Mouse (Mus musculus): ENCODE data around the gene Paxip1. TPM values are rescaled to one million over a fixed set of nuclear protein-coding genes. Genes with fewer than 3 reads are reported as not detected.

The Paxip1 gene
- 24.1 and 31.7 TPM in 2 replicates for polyA plus RNA-seq (2015; fragmentation: Nextera tagmentation; extraction: Ambion mirVana)

DNA sequence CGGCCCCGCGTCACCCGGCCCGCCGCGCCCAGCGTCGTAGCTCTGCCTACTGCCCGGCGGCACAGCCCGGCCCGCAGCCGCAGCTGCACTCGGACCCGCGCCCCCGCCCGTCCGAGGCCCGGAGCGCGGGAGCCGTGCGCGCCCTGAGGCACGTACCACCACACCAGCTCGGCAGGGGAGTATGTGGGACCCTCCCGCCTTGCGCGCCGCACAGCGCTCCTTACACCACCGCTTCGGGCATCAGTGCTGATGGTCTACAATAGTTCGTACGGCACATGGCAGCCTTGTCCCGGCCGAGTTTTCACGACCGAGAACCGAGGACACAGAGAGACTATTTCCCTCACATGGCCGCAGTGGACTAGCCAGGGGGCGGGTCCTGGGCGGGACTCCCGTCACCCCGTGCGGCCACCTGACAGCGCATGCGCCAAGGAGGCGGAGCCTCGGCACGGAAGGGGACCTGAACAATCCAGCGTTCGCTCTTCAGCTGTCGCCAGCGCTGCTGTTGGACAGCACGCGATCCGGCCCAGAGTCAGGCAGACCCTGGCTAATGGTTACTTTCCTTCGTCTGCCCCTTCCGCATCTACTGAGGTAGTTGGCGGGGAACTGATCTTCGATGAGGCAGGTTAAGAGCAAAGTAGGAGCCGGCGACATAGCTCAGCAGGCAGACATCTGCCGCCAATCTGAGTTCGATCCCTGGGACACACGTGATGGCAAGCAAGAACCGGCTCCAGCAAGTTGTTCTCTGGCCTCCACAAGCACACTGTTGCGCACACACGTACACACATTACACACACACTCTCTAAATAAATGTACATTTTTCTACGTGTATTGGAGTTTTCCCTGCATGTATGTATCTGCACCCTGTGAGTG is at the start of gene Paxip1:
TSS of gene Paxip1 (minus strand) at position 389 of the 870 bp plus-strand sequence.
- Histone ChIP-seq H3K4me3 (peak within 1 kb of the TSS; percentile 89), H3K9ac (peak within 1 kb of the TSS; percentile 75), H3K27me3 (no peaks in the 10 kb centered on the region), H3K9me3 (no peaks in the 10 kb centered on the region), H3K4me2 (peak within 1 kb of the TSS; percentile 65), H3K27ac (peak within 1 kb of the TSS; percentile 93), H3K36me3 (peaks cover 21% of the 10 kb centered on the region), H3K4me1 (peaks cover 21% of the 10 kb centered on the region)
- ATAC-seq (ENCODE audit: insufficient number of reproducible peaks, low FRiP score, low TSS enrichment, low read depth), result peak; percentile 95
- WGBS, result under 1% methylated on average over 71 of the region's 73 CpGs

DNA sequence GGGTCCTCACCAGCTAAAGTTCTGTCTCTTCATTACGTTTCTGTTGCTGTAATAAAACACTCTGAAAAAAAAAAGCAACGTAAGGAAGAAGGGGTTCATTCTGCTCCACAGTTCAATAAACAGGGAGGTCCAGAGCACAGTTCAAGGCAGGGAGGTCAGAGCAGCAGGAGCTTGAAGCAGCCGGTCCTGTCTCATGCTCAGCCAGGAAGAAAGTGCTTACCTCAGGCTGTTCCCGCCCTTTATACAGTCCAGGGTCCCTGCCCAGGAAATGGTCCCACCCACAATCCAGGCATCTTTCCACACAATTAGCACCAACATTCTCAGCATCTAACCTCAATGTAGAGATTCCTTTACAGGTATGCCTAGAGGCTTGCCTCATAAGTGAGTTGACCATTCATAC is 46.6 kb upstream of the Paxip1 start:
- peaks cover 23% of the 10 kb centered on the region for H3K27me3 ChIP-seq
- H3K36me3 ChIP-seq, result no peaks in the 10 kb centered on the region
- H3K4me3 ChIP-seq, result no peak overlapping the region
- H3K4me2 ChIP-seq, result no peak overlapping the region
- no peaks in the 10 kb centered on the region; the same call in 1 of the 2 replicates for H3K9me3 ChIP-seq
- 35% methylated on average over 4 of the region's 4 CpGs for WGBS
- H3K27ac ChIP-seq, result no peak overlapping the region
- no peak for ATAC-seq (ENCODE audit: insufficient number of reproducible peaks, low FRiP score, low TSS enrichment, low read depth)
- H3K4me1 ChIP-seq, result no peaks in the 10 kb centered on the region
- H3K9ac ChIP-seq, result no peak overlapping the region

DNA sequence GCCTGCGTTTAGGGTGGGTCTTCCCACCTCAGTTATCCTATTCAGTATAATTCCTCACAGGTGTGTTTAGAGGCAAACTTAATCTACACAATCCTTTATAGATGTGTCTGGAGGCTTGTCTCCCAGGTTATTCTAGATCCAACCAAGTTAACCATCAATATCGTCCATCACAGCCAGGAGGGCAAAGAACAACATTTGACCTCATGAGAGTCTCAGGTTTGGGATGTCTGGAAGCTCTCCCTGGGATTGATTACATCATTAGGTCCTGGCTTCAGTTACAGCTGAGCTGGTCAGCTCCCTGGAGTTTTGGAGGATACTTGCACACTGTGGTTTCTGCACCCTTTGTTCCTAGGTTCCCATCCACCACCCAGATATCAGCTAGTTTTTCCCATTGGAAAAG is 43.6 kb upstream of the Paxip1 start:
- WGBS, result 76% methylated on average over 2 of the region's 2 CpGs
- H3K4me1 ChIP-seq, result no peaks in the 10 kb centered on the region

DNA sequence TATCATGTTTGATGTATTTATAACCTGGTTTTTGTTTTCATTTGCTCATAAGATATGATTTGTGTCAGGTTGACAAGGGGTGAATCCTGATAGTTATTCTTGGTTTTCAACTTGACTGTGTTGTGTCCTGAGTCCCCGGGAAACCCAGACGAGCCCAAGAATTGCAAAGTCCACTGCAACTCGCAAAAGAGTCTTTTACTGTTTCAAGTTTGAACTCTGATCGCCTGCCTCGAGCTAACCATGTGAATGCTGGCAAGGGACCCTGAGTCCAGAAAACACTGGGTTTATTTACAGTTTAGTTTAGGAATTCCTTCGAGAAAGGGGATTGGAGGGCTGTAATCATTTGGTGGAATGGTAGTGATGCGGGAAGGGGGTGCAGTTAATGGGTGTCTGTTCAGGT is 36.5 kb upstream of the Paxip1 start:
- Histone ChIP-seq H3K4me3 (no peak overlapping the region), H3K36me3 (no peaks in the 10 kb centered on the region), H3K9me3 (no peaks in the 10 kb centered on the region), H3K27ac (no peak overlapping the region), H3K27me3 (no peaks in the 10 kb centered on the region), H3K4me2 (no peak overlapping the region), H3K4me1 (no peaks in the 10 kb centered on the region), H3K9ac (no peak overlapping the region)
- 38% methylated on average over 7 of the region's 7 CpGs for WGBS
- ATAC-seq (ENCODE audit: insufficient number of reproducible peaks, low FRiP score, low TSS enrichment, low read depth), result no peak

More for the DNA sequence above, 43.6 kb upstream of the Paxip1 start:
- Histone ChIP-seq H3K4me3 (no peak overlapping the region), H3K27me3 (no peaks in the 10 kb centered on the region), H3K36me3 (no peaks in the 10 kb centered on the region), H3K4me2 (no peak overlapping the region), H3K9me3 (no peaks in the 10 kb centered on the region; the same call in 1 of the 2 replicates), H3K27ac (no peak overlapping the region), H3K9ac (no peak overlapping the region)
- no peak for ATAC-seq (ENCODE audit: insufficient number of reproducible peaks, low FRiP score, low TSS enrichment, low read depth)

DNA sequence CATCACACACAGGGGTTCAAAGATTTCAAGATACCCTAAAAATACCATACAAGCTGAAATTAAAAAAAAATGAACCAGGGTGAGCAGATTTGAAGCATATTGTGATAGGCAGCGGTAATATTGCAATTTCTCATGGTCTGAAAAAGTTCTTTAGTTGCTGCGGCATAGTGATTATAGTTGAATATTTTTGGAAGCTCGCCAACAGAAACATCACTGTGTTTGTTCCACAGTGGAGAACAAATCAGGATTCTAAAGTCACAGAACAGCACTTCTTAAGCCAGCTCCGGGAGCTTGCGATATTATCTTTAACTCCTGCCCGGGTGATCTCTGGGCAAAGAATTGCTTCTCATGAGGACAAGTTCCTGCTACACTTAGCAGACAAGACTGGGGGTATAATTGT is 29.7 kb upstream of the Paxip1 start:
- Histone ChIP-seq H3K9me3 (no peaks in the 10 kb centered on the region), H3K4me2 (no peak overlapping the region), H3K9ac (no peak overlapping the region), H3K27ac (no peak overlapping the region), H3K4me1 (no peaks in the 10 kb centered on the region), H3K27me3 (no peaks in the 10 kb centered on the region), H3K4me3 (no peak overlapping the region), H3K36me3 (no peaks in the 10 kb centered on the region)
- WGBS, result 69% methylated on average over 6 of the region's 6 CpGs
- no peak for ATAC-seq (ENCODE audit: insufficient number of reproducible peaks, low FRiP score, low TSS enrichment, low read depth)

DNA sequence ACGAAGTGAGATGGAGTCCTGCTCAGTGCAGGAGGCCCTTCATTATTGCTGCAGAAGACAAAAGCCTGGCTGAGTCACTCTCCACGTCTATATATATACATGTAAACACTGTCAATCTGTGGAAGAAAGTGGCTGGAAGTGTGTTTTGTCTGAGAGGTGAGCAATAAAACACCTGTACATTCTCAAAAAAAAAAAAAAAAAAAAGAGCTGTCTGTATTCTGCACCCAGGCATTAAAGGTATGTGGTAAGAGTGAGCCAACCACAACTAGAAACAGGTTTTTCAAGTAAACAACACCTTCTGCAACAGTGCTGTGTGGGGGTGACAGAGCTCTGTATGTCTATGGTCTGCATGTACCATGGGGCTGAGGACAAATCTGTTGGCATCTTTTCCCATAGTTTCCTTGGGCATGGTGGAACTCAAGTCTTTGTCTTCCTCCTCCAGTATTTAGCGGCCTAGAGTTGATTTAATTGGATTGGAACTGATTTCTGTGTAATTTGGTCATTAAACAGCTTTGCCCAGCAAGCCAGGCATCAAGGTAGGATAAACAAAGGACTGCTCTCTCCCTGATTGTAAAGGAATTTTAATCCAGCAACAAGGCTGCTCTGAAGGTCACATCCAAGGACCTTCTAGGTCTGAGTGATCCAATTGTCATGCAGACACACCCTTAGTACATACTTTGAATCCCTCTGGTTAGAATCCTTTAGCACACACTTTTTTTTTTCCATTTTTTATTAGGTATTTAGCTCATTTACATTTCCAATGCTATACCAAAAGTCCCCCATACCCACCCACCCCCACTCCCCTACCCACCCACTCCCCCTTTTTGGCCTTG is 27.6 kb upstream of the Paxip1 start:
- Histone ChIP-seq H3K9me3 (no peaks in the 10 kb centered on the region), H3K27me3 (no peaks in the 10 kb centered on the region), H3K36me3 (no peaks in the 10 kb centered on the region), H3K4me2 (no peak overlapping the region), H3K4me1 (no peaks in the 10 kb centered on the region), H3K9ac (no peak overlapping the region), H3K4me3 (no peak overlapping the region), H3K27ac (no peak overlapping the region)
- no peak for ATAC-seq (ENCODE audit: insufficient number of reproducible peaks, low FRiP score, low TSS enrichment, low read depth)
- WGBS, result 56% methylated on average over 3 of the region's 3 CpGs

DNA sequence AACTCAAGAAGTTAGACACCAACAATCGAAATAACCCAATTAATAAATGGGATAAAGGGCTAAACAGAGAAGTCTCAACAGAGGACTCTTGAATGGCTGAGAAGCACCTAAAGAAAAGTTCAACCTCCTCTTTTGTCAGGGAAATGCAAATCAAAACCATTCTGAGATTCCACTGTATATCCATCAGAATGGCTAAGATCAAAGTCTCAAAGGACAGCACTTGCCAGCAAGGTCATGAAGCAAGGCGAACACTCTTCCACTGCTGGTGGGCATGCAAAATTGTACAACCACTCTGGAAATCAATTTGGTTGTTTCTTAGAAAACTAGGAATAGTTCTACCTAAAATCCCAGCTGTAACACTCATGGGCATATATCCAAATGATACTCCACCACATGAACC is 22.8 kb upstream of the Paxip1 start:
- WGBS, result 87% methylated on average over 2 of the region's 2 CpGs
- Histone ChIP-seq H3K9me3 (no peaks in the 10 kb centered on the region), H3K4me2 (no peak overlapping the region), H3K4me1 (no peaks in the 10 kb centered on the region), H3K27ac (no peak overlapping the region), H3K27me3 (no peaks in the 10 kb centered on the region), H3K36me3 (no peaks in the 10 kb centered on the region), H3K9ac (no peak overlapping the region), H3K4me3 (no peak overlapping the region)
- no peak for ATAC-seq (ENCODE audit: insufficient number of reproducible peaks, low FRiP score, low TSS enrichment, low read depth)

DNA sequence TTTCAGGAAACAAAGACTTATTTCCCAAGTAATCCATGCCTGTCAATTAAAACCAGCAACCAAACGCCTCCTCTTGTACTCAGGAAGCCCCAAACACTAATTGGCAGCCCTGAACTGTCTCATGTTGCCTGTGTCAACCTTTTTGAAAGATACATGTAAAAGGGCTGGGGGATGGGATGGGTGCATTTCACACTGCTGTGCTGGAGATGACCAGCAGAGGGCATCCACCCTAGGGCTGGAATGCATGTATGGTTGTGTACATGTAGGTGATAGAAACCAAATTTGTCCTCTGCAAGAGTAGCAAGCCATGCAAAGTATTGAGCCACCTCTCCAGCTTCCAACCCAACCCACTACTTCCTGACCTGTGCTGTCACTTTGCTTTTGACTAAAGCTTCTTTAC is 2.4 kb upstream of the Paxip1 start:
- no peak overlapping the region for H3K4me2 ChIP-seq
- no peaks in the 10 kb centered on the region for H3K27me3 ChIP-seq
- 3% methylated on average over 1 of the region's 1 CpGs for WGBS
- no peaks in the 10 kb centered on the region for H3K9me3 ChIP-seq
- no peak overlapping the region for H3K27ac ChIP-seq
- H3K9ac ChIP-seq, result no peak overlapping the region
- no peaks in the 10 kb centered on the region for H3K36me3 ChIP-seq
- H3K4me1 ChIP-seq, result peaks cover 21% of the 10 kb centered on the region
- ATAC-seq (ENCODE audit: insufficient number of reproducible peaks, low FRiP score, low TSS enrichment, low read depth), result no peak
- H3K4me3 ChIP-seq, result no peak overlapping the region

DNA sequence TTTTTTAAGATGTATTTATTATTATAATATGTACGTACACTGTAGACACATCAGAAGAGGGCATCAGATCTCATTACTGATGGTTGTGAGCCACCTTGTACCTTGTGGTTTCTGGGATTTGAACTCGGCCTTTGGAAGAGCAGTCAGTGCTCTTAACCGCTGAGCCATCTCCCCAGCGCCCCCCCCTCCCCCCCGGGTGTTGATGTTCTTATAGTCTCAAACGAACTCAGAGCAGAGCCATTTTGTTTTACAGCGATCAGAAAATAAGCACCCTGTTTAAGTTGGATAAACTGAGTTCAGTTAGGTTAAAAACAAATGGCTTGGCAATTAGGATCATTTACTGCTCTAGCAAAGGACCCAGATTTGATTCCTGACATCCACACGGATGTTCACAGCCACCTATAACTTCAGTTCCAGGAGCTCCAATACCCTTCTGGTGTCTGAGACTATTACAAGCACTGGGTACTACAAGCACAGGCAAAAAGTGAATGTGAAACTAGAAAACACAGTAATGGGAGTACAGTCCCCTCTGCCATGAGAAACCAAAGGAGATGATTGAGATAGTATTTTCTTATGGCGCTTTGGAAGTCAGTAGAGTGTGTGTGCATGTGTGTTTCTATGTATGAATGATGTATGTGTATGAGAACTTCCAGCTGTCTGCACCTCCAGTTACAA is 1.2 kb upstream of the Paxip1 start:
- Histone ChIP-seq H3K4me3 (peak overlapping the region; percentile 89), H3K27me3 (no peaks in the 10 kb centered on the region), H3K27ac (no peak overlapping the region), H3K36me3 (peaks cover 11% of the 10 kb centered on the region), H3K4me2 (peak overlapping the region; percentile 65), H3K4me1 (peaks cover 21% of the 10 kb centered on the region), H3K9ac (no peak overlapping the region; the same call in 1 of the 2 replicates), H3K9me3 (no peaks in the 10 kb centered on the region)
- ATAC-seq (ENCODE audit: insufficient number of reproducible peaks, low FRiP score, low TSS enrichment, low read depth), result no peak
- 53% methylated on average over 9 of the region's 9 CpGs for WGBS

DNA sequence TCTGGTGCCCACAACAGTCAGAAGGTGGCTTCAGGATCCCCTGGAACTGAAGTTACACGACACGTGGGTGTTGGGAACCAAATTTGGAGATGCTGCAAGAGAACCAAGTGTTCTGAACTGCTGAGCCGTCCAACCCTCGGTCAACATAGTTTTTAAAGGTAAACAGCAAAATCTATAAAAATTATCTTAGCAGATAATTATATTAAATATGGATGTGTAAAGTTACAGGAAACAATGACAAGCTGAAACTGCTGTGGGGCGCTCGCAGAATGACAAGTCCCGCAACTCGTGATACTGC is 631 bp upstream of the Paxip1 start:
- Histone ChIP-seq H3K9ac (peak overlapping the region; percentile 75), H3K9me3 (no peaks in the 10 kb centered on the region), H3K27me3 (no peaks in the 10 kb centered on the region), H3K4me3 (peak overlapping the region; percentile 89), H3K4me2 (peak overlapping the region; percentile 65), H3K36me3 (peaks cover 16% of the 10 kb centered on the region), H3K4me1 (peaks cover 21% of the 10 kb centered on the region), H3K27ac (peak overlapping the region; percentile 93)
- ATAC-seq (ENCODE audit: insufficient number of reproducible peaks, low FRiP score, low TSS enrichment, low read depth), result no peak
- WGBS, result 17% methylated on average over 8 of the region's 8 CpGs

DNA sequence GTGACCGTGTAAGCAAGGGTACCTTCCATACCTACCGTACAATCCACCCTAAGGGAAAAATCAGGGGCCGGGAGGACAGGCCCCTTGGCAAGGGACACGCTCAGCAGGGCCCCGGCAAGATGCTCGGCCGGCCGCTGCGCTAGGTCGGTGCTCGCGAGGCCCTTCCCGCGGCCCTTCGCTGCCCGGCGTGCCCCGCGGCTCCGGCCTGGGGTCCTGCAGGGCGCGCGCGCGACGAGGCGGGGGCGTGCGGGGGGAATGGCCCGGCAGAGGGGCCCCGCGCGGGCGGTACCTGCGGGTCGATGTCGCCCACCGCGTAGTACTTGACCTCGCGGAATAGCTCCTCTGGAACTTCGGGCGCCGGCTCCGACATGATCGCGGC is 592 bp downstream of the Paxip1 start:
- Histone ChIP-seq H3K4me1 (peaks cover 21% of the 10 kb centered on the region), H3K27ac (peak overlapping the region; percentile 93), H3K27me3 (no peaks in the 10 kb centered on the region), H3K4me2 (peak overlapping the region; percentile 65), H3K4me3 (peak overlapping the region; percentile 89), H3K36me3 (peaks cover 28% of the 10 kb centered on the region), H3K9ac (peak overlapping the region; percentile 75), H3K9me3 (no peaks in the 10 kb centered on the region)
- 0% methylated on average over 37 of the region's 47 CpGs for WGBS
- peak; percentile 77 for ATAC-seq (ENCODE audit: insufficient number of reproducible peaks, low FRiP score, low TSS enrichment, low read depth)

Measured in limb, embryonic 15.5 days (tissue).